Mouse (Mus musculus): Measurements from ENCODE around the gene Cpsf4l. TPM values are rescaled to one million over a fixed set of nuclear protein-coding genes. Genes with fewer than 3 reads are reported as not detected.

The Cpsf4l gene
- total RNA-seq, 2 experiments from 2014 or later, result not detected

GRCm38 (mm10) chr11:113699643-113700042 is 10.2 kb downstream of the Cpsf4l start:
- no peak for DNase-seq

- no peak for DNase-seq
Observed at GRCm38 (mm10) chr11:113698013-113698545, 11.7 kb downstream of the Cpsf4l start.

DNA sequence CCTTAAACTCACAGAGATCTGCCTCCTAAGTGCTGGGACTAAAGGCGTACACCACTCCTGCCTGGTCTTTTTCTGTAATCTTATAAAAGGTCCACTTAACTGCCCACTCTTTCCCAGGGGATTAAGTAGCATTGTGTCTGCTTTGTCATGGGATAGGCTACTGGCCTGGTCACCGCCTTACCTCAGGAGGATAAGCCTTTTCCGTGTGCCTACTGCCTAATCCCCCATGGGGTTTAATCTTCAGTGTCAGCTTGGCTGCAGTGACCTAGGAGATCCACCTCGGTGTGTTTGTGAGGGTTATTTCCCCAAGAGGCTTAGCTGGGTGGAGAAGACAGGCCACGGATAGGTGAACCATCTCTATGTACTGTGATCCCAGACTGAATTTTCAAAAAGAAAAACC is 12.2 kb downstream of the Cpsf4l start:
- no peak for DNase-seq

- no peak for DNase-seq
Observed at GRCm38 (mm10) chr11:113691851-113692250, 18.0 kb downstream of the Cpsf4l start.

DNA sequence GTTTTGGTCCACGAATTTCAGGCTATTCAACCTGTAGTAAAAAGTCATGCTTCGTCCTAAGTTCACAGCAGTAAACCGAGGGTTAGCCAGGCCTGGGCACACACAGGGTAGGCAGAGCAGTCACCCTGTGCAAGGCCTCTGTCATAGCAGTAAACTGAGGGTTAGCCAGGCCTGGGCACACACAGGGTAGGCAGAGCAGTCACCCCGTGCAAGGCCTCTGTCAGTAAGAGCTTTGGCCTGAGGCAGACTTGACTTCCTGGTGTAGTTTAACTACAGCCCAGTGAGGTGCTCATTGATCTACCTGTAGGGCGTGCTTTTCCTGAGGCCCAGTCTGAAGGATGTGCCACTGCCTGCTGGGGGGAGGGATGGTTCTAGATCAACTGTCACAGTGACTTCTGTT is 18.5 kb downstream of the Cpsf4l start:
- DNase-seq, result no peak

DNA sequence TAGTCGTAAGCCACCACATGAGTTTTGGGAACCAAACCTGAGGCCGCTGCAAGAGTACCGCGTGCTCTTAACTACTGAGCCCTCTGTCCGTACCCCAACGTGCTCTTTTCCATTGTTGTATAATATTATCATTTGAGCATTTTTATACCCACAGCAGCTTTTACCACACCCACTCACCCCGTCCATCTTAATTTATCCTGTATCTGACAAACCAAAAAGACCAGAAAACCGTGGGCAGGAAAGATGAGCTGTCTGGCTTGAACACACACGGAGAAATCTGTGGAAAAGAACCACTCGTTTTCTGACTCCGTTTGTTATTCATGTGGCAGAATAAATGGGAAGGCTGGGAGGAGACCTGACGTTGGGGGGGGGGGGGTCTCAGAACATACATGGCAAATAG is 19.3 kb downstream of the Cpsf4l start:
- DNase-seq, result no peak

GRCm38 (mm10) chr11:113687031-113687430 is 22.8 kb downstream of the Cpsf4l start:
- no peak for DNase-seq

DNA sequence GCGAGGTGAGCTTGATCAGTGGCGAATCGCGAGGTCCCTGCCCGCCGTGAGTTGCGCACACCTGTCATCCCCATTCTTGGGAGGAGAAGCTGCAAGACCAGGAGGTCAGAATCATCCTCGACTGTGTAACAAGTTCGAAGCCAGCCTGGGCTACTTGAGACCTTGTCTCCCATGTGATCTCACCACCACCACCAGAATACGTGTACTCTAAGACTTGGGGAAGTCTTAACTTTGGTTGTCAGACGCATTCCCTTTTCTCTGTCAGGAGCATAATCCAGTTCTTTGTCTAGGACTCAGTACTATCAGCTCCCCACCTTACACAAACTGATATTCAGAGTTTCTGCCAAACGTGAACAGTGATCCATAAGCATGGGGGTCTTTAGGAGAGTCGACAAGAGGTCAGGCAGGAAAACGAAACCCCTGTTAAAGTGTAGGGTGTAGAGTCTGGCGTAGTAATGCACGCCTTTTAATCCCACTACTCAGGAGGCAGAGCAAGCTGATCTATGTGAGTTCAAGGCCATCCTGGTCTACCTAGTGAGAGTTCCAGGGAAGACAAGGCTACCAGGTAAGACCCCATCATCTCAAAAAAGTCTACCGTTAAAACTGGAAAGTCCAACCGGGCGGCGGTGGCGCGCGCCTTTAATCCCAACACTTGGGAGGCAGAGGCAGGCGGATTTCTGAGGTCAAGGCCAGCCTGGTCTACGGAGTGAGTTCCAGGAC is 24.9 kb downstream of the Cpsf4l start:
- no peak for DNase-seq

- DNase-seq, result peak; percentile 95
Observed at GRCm38 (mm10) chr11:113683957-113684706, 25.7 kb downstream of the Cpsf4l start, which contains the start of the genes Fam104a and D11Wsu47e. Gene Fam104a, minus strand, starts transcription at chr11:113684155. Gene D11Wsu47e, plus strand, starts transcription at chr11:113684412.

GRCm38 (mm10) chr11:113683627-113683956 is 26.2 kb downstream of the Cpsf4l start:
- DNase-seq, result no peak

DNA sequence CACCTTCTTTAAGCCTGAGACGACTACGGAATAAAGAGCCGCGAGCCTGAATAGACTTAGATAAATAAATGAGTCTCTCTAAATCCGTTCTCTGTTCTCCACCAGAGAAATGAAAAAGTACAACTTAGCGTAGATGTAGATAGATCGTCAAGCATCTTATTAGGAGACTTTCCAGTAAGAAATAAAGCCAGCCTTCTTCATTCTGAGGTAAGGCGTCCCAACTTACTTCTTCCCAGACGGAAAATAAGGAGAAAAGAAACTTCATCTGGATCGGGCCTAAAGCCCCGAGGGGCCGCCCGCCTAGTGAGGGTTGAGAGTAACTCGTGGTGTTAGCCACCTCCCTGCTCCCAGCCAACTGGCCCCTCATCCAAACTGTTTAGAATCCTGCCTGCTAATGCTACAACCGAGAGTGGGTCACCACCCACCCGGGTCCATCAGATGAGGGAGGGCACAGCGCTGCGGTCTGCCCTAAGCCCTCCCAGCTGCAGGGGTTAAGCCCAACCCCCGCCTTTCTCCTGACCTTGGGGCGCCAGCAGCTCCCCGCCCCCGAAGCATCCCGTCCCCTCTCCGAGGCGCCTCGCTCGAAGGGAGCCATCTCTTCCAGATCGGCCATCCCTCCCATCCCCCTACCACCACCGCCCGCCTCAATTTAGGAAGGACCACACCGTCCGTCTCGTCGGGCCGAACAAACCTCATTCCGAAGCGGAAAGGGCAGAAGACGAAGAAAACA is 26.8 kb downstream of the Cpsf4l start:
- DNase-seq, result peak; percentile 40

GRCm38 (mm10) chr11:113681979-113682378 is 27.8 kb downstream of the Cpsf4l start:
- DNase-seq, result no peak

GRCm38 (mm10) chr11:113680954-113681353 is 28.9 kb downstream of the Cpsf4l start:
- DNase-seq, result no peak

DNA sequence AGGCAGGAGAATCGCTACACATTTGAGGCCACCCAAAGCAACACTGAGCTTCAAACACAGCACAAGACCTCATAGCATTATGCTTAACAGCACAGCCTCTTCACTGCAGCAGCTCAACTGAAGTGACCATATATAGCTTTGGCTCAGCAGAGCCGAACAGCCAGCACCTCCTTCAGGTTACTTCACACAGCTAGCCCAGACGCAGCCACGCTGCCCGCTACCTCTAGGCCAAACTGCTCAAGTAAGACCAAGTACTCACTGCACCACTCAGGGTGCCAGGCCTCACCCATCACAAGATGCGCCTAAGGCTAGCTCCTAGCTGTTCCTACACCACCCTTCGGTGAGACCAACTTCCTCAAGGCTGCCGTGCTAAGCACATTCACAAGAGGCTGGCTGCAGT is 31.4 kb downstream of the Cpsf4l start:
- DNase-seq, result peak; percentile 35

DNA sequence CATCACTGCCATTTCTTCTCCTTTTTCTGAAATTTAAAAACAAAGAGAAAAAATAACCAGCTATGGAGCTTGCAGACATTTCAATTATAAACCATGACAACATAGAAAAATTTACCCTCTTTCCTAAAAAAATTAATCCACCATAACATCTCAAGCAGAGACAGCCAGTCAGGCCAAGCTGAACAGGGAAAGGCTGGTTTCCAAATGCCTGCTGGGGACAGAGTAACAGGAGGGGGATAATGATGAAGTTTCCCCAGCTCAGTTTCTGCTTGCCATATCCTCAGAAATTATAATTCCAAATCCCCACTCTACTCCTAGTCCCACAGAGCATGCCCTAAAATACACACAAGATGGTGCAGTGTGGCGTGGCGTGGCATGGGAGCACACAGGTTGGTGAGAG is 32.4 kb downstream of the Cpsf4l start:
- DNase-seq, result no peak

DNA sequence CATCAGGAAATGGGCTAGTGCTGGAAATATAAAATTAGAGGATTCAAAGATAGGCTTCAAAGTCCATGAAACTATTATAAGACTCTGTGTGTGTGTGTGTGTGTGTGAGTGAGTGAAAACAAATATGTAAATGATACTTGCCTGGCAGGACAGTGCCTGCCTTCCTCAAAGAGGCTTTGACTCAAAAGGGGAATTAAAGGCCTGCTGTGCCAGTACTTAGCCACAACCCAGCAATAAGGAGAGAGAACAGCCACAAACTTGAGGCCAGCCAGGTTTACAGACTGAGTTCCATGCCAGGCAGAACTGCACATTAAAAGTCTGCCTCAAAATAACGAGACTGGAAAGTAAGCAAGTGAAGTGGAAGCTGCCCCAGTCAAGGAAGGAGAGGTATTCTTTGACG is 33.0 kb downstream of the Cpsf4l start:
- DNase-seq, result no peak

GRCm38 (mm10) chr11:113674595-113674994 is 35.2 kb downstream of the Cpsf4l start:
- no peak for DNase-seq

- DNase-seq, result no peak
Observed at GRCm38 (mm10) chr11:113673614-113674013, 36.2 kb downstream of the Cpsf4l start.

DNA sequence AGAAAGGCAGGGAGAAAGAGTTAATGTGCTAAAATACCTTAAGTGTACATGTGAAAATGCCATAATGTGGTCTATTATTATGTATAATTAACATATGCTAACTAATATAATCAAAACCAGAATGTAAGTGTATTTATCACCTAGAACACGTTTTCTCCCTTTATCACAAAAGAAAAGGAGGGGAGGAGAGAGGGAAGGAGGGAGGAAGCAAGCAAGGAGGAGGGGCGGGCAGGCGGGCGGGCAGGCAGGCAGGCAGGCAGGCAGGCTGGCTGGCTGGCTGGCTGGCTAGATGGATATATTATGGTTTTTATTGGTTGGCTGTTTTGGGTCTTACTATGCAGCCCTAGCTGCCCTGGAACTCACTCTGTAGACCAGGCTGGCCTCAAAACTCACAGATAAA is 40.1 kb downstream of the Cpsf4l start:
- no peak for DNase-seq

GRCm38 (mm10) chr11:113668857-113669256 is 41.0 kb downstream of the Cpsf4l start:
- no peak for DNase-seq

DNA sequence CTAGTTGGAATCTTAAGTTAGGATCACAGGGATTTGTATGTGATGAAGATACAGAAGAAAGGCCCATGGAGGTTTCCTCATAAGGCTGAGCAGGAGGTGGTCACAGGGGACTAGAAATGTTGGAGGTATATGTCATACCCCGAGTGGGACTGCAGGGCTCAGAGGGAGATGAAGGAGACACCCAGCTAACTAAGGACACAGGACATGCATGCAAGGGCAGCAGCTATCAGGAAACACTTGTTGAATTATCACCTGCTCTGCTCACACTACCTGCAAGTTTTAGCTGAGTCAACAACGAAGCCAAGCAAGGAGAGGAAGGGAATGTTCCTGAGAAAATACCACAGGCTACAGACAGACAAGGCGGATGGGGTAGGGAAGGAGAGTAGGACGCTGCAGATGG is 42.1 kb downstream of the Cpsf4l start:
- no peak for DNase-seq

DNA sequence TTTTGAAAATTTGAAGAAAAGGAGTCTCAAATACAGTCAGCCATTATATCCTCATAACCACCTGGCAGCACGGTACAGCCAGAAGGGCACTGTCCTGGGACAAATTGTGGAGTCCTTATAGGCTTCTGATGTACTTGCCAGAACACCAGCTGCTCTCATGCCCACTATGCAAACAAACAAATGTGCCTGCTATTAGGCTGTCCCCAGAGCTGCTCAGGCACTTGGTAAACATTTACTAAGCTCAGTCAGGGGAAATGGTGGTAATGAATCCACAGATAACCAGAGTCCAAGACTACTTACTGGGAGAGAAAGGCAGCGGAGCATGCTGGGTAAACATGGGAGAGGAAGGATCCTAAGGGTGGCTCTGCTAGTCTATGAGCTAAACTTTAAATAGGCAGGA is 42.7 kb downstream of the Cpsf4l start:
- no peak for DNase-seq

DNA sequence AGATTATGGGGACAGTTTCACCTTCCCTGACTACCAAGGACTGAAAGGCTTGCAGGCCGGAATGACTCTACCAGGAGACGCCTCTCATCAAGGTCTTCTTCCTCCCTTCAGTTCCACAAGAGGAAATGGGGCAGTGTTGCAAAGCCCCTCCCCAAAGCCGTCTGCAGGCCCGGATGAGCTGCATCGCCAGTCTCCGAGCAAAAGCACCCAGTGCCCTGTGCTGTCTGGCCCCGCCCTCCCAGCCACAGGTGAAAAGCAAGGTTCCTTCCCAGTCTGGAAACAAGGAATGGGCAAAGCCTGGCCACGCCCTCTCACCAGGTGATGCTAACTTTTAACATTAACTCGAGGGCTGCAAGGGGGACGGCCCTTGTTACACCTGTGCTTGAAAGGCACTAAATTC is 43.2 kb downstream of the Cpsf4l start:
- DNase-seq, result no peak

Data from gastrocnemius, postnatal 25 days (tissue).